Mouse (Mus musculus) ES-Bruce4 (cell line): ENCODE measurements at regions not wholly inside any gene's neighbourhood (a gene's known extent, or its start where the extent isn't known, plus 50 kb on each side); places are given as distances from the start of the nearest gene placed in this dataset.

Experiments
- H3K27ac ChIP-seq: 2 replicates; pipeline ENCODE4 v1.5.1; 2012; ENCODE audit warnings: low read length, inconsistent platforms; ENCODE audit not compliant: insufficient read depth
- H3K27me3 ChIP-seq: 2 replicates; pipeline ENCODE4 v1.6.1; 2012; ENCODE audit warnings: mild to moderate bottlenecking, low read length, inconsistent platforms; ENCODE audit not compliant: control insufficient read depth, poor library complexity, insufficient read depth, severe bottlenecking
- H3K36me3 ChIP-seq: 2 replicates; pipeline ENCODE4 v1.6.1; 2012; ENCODE audit warnings: inconsistent platforms, mild to moderate bottlenecking, low read length, moderate library complexity; ENCODE audit not compliant: control insufficient read depth, poor library complexity, insufficient read depth, severe bottlenecking
- H3K4me1 ChIP-seq: one replicate; pipeline ENCODE4 v1.8.1; 2011; ENCODE audit warnings: low read length; ENCODE audit not compliant: control insufficient read depth, insufficient read depth
- H3K4me3 ChIP-seq: 2 replicates; pipeline ENCODE4 v1.5.1; 2011; ENCODE audit warnings: low read depth, mild to moderate bottlenecking, low read length
- H3K9ac ChIP-seq: 2 replicates; pipeline ENCODE4 v1.6.1; 2012; ENCODE audit warnings: low read depth, mild to moderate bottlenecking, inconsistent platforms; ENCODE audit not compliant: poor library complexity, severe bottlenecking
- H3K9me3 ChIP-seq: replicated peaks from 2 replicates; pipeline ENCODE4 v1.6.1; 2012; ENCODE audit warnings: mild to moderate bottlenecking, low read length, inconsistent platforms; ENCODE audit not compliant: control insufficient read depth, poor library complexity, insufficient read depth, severe bottlenecking
- CTCF ChIP-seq: IDR thresholded peaks from one replicate; pipeline ENCODE4 v1.8.1; 2011; ENCODE audit warnings: low read depth, low read length
- EP300 ChIP-seq: IDR thresholded peaks from 2 replicates; pipeline ENCODE4 v1.6.1; 2011; ENCODE audit warnings: low read depth, low read length; ENCODE audit not compliant: insufficient read depth
- POLR2A ChIP-seq: IDR thresholded peaks from one replicate; pipeline ENCODE4 v1.8.1; 2011; ENCODE audit warnings: low read length; ENCODE audit not compliant: insufficient read depth

DNA sequence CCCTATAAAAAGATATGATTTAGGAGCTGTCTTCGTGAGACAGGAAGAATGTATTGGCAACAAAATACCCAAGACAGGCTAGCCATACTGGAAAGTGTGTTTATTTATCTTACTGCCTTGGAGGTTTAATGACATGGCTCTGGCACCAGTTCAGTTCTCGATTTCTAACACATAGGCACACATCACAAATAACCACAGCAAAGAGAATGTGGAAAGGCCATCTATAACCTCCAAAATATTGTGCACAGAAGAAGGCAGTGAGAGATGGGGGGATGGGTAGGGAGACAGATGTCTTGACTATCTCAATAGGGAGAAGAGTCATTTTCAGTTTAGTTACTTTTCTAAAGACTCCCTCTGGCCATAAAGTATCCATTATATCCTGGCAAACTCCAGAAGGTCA lies 90.5 kb downstream of the Minar1 start:
- Histone ChIP-seq H3K27me3 (no peaks in the 10 kb centered on the region), H3K9me3 (peaks cover 3% of the 10 kb centered on the region; the same call in 1 of the 2 replicates), H3K4me1 (no peaks in the 10 kb centered on the region), H3K9ac (no peak overlapping the region), H3K27ac (no peak overlapping the region), H3K4me3 (no peak overlapping the region), H3K36me3 (no peaks in the 10 kb centered on the region)
- TF ChIP-seq POLR2A (no peak), EP300 (no peak), CTCF (no peak)

DNA sequence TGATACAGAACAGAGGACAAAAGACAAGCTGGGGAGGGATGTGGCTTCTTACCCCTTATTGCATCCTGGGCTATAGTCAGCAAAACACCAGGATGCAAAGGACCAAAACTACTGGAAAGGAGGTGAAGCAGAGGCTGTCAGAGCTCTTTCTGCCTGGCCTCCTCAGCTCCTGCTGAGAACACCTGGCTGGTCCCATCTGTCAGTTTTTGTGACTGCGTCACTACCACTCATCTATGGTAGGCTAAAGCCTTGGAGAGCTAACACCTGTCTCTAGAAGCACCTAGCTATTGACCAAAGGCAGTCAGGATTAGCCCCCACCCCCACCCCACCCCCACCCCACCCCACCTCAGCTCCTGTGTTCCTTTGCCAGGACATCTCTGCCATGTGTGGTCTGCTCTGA lies 98.8 kb downstream of the Minar1 start:
- Histone ChIP-seq H3K36me3 (no peaks in the 10 kb centered on the region), H3K4me3 (no peak overlapping the region), H3K9ac (no peak overlapping the region), H3K9me3 (no peaks in the 10 kb centered on the region), H3K27ac (no peak overlapping the region), H3K4me1 (no peaks in the 10 kb centered on the region), H3K27me3 (no peaks in the 10 kb centered on the region)
- TF ChIP-seq POLR2A: no peak
- no peak for TF ChIP-seq CTCF
- no peak for TF ChIP-seq EP300

DNA sequence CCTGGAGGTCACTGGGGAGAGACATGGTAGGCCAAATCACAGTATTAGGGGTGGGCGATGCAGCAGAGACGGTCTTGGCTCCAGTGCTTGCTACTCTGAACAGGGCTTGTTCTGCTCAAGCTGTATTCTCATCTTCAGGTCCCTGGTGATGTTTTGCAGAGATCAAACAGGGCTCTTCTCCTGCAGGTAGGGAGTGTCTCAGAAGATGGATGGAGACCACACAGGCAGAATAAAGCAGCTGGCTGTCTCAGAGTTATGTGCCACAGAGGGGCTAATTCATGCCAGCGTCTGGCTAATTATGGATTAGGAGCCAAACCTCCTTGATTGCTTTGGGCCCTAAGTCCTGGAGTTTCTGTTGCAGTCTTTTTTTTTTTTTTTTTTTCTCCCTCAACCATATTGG lies 99.2 kb downstream of the Minar1 start:
- TF ChIP-seq POLR2A (no peak), EP300 (no peak), CTCF (no peak)
- no peaks in the 10 kb centered on the region for H3K4me1 ChIP-seq
- H3K9ac ChIP-seq: no peak overlapping the region
- no peaks in the 10 kb centered on the region for H3K36me3 ChIP-seq
- H3K27me3 ChIP-seq: no peaks in the 10 kb centered on the region
- H3K9me3 ChIP-seq: no peaks in the 10 kb centered on the region
- no peak overlapping the region for H3K27ac ChIP-seq
- H3K4me3 ChIP-seq: no peak overlapping the region

- Histone ChIP-seq H3K9ac (no peak overlapping the region), H3K36me3 (no peaks in the 10 kb centered on the region), H3K4me3 (no peak overlapping the region), H3K4me1 (no peaks in the 10 kb centered on the region), H3K9me3 (peaks cover 3% of the 10 kb centered on the region; the same call in 1 of the 2 replicates), H3K27ac (no peak overlapping the region), H3K27me3 (no peaks in the 10 kb centered on the region)
- TF ChIP-seq CTCF (no peak), EP300 (no peak), POLR2A (no peak)
Observed at GRCm38 (mm10) chr9:89508407-89509101, 114.4 kb downstream of the Minar1 start.

DNA sequence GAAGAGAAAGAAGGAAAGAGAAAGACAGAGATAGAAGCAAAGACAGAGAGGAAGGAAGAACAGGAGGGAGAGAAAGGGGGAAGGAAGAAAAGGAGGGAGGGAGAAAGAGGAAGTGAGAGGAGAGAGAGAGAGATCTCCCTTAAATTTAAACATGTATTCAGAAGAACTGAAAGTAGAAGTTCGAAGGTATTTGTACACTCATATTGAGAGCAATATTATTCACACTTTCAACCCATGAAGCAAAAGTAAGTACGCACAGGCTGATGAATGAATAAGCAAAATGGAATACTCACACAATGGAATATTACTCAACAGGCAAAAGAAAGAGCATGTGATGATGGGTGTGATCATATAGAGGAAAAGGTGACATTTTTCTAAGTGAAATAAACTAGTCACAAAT lies 120.8 kb downstream of the Minar1 start:
- H3K9me3 ChIP-seq: peaks cover under 1% of the 10 kb centered on the region; the same call in 1 of the 2 replicates
- TF ChIP-seq CTCF: no peak
- no peak for TF ChIP-seq POLR2A
- no peak for TF ChIP-seq EP300
- no peak overlapping the region for H3K9ac ChIP-seq
- H3K4me3 ChIP-seq: no peak overlapping the region
- no peaks in the 10 kb centered on the region for H3K27me3 ChIP-seq
- H3K36me3 ChIP-seq: no peaks in the 10 kb centered on the region
- H3K27ac ChIP-seq: no peak overlapping the region
- H3K4me1 ChIP-seq: no peaks in the 10 kb centered on the region

DNA sequence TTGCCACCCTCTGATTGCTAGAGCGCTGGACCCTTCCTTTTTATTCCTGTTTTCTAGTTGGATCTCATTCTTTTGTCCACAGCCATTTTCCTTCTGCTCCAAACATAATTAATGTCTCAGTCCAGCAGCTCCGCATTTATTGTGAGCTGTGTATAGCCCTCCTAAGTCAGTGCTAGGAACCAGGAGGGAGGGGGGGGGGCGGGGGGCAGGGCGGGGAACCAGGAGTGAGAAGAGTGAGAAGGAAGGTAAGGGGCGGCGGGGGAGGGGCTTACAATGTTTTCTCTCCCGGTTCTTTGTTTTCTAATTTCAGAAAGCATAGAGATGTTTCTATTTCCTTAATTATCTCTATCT lies 125.6 kb downstream of the Minar1 start:
- H3K4me3 ChIP-seq: no peak overlapping the region
- TF ChIP-seq CTCF (no peak), EP300 (no peak), POLR2A (no peak)
- H3K36me3 ChIP-seq: no peaks in the 10 kb centered on the region
- H3K9me3 ChIP-seq: no peaks in the 10 kb centered on the region
- no peak overlapping the region for H3K9ac ChIP-seq
- no peaks in the 10 kb centered on the region for H3K27me3 ChIP-seq
- H3K4me1 ChIP-seq: no peaks in the 10 kb centered on the region
- H3K27ac ChIP-seq: no peak overlapping the region
